Mouse (Mus musculus): ENCODE data around the gene Dnah9.

Dnah9 gene

DNA sequence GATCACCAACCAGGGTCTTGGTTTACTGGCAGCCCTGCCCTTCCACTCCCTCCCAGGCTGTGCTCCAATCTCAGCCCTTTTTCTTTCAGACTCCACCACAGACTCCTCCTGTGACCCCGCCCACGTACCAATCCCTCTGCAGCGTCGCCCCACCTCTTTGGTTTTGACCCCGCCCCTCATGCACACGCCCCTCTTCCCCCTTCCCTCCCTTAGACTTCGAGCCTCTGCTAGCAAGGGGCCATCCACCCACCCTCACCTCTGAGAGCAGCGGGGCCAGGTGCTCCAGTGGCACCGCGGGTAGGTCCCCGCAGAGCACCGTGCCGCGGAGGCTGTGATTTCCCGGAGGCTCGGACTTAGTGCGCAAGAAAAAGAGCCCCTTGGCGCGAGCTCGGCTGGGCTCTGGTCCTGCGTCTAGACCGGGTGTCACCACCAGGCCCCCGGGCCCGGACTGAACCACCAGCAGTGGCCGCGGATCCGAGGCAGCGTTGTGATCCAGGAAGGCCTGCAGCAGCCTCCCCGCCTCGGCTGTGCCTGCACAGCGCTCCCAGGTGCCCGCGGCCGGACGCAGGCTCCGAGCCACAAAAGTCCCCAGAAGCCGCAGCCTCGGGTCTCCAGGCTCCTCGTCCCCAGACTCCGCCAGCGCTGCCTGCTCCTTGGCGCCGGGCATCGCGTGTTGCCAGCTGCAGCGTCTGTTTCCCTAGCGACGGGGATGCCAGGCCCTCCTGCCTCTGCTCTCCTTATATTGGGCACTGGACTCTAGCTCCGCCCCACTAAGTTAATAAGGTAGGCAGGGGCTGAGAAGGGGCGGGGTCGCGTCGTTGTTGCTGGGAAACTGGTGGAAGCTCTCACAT lies at the start of gene Dnah9:
Gene Dnah9 (minus strand): TSS at position 751 of the 851 bp plus-strand sequence.
- DNase-seq (ENCODE audit: low spot score in 2 of 2), result no peak

- no peak for DNase-seq (ENCODE audit: low spot score in 2 of 2)
Observed at GRCm38 (mm10) chr11:66188627-66189287, 20.4 kb upstream of the Dnah9 start.

DNA sequence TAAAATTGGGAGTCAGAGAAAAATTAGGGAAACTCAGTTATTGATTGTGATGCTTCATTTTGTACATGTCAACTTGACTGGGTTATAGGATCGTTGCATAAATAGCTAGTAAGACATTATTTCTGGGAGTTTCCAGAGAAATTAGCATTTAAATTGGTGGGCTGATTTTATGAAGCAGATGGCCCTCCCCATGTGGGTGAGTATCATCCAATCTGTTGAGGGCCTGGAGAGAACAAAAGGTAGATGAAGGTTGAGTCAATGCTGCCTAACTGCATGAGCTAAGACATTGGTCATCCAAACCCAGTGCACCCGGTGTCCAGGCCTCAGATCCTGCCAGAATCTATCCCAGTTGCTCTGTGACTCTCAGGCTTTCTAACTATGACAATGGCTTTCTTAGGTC lies 19.8 kb upstream of the Dnah9 start:
- DNase-seq (ENCODE audit: low spot score in 2 of 2), result no peak

GRCm38 (mm10) chr11:66177781-66178180 lies 9.4 kb upstream of the Dnah9 start:
- no peak for DNase-seq (ENCODE audit: low spot score in 2 of 2)

- DNase-seq (ENCODE audit: low spot score in 2 of 2), result no peak
Observed at GRCm38 (mm10) chr11:66164022-66164421, 4.3 kb downstream of the Dnah9 start.

- no peak for DNase-seq (ENCODE audit: low spot score in 2 of 2)
Observed at GRCm38 (mm10) chr11:66140631-66141252, 27.6 kb downstream of the Dnah9 start.

- no peak for DNase-seq (ENCODE audit: low spot score in 2 of 2)
Observed at GRCm38 (mm10) chr11:66134826-66135225, 33.5 kb downstream of the Dnah9 start.

DNA sequence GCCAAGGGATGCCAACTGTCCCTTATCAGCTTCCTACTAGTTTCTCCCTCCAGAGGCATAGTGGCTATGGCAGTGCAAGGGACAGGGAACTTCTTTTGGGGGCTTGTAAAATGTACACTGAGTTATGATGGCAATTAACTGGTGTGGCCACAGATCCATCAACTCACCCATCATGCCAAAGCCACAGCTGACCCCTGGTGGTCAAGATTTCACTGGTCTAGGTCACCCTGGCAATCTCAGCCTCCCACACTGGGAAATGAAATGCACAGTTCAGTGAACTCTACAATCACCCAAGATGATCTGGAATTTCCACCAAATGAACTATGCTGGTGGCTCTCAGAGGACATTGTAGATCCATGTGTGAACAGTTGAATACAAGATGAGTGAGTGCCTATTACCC lies 42.2 kb downstream of the Dnah9 start:
- no peak for DNase-seq (ENCODE audit: low spot score in 2 of 2)

GRCm38 (mm10) chr11:66124496-66124895 lies 43.9 kb downstream of the Dnah9 start:
- no peak for DNase-seq (ENCODE audit: low spot score in 2 of 2)

GRCm38 (mm10) chr11:66122017-66122416 lies 46.3 kb downstream of the Dnah9 start:
- DNase-seq (ENCODE audit: low spot score in 2 of 2), result no peak

GRCm38 (mm10) chr11:66083663-66084254 lies 84.6 kb downstream of the Dnah9 start:
- no peak for DNase-seq (ENCODE audit: low spot score in 2 of 2)

- no peak for DNase-seq (ENCODE audit: low spot score in 2 of 2)
Observed at GRCm38 (mm10) chr11:66072921-66073320, 95.4 kb downstream of the Dnah9 start.

DNA sequence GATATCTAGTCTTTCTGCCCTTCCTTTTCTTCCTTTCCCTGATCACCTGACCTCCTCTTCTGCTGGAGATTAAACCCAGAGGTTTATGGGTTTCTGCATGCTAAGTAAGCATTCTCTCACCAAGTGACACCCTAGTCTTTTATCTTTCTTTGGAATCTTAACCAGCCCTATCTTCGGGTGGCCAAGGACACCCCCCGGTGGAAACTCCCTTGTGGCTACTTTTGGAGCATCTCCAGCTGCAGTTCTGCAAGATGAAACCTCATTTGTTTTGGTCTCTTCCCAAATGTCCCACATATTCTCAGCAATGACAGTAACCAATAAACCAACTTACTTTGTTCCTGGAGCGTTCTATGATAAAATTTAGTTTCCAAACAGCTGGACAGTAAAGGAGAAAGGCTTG lies 109.4 kb downstream of the Dnah9 start:
- no peak for DNase-seq (ENCODE audit: low spot score in 2 of 2)

- DNase-seq (ENCODE audit: low spot score in 2 of 2), result no peak
Observed at GRCm38 (mm10) chr11:66051294-66051693, 117.1 kb downstream of the Dnah9 start.

DNA sequence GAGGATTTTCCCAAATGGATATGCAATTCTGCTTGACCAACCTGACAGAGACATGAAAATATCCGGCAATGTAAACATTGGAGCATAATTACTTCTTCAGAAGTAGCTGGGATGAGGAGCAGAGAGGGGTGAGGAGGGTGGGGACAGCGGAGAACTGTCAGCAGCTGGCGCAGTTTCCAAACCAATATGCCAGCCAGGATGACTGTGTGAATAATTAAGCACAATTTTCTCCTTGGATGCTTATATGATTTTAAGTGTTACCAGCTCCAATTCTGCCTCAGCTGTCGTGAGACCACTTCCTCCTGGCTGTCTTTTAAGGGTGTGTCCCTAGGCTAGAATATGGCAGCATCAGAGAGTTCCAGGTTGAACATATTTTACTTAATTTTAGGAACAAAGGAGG lies 119.2 kb downstream of the Dnah9 start:
- no peak for DNase-seq (ENCODE audit: low spot score in 2 of 2)

DNA sequence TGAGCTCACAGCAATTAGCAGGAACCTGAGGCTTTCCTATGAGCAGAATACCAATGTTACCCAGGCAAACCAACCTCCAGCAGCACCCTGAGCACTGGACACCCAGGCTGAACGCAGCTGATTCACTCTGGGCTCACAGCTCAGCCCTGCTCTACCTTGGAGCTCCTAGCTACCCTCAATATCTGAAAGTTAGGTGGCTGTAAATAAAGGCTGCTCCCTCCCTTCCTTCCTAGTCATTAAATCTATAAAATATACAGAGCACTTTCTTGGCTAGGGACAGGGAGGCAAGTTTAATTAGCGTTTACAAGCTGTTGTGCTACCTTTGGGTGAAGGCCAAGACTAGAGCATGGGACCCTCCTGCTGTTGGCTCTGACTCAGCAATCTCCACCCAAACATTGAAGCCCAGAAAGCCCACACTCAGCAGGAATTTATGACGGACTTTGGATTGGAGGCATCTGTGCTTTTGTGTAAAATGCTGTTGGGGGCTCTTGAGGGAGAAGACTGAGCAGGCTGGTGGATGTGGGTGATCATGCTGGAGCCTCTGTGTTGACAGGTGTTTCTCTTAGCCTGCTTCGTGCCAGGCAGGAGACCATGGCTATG lies 121.7 kb downstream of the Dnah9 start:
- no peak for DNase-seq (ENCODE audit: low spot score in 2 of 2)

DNA sequence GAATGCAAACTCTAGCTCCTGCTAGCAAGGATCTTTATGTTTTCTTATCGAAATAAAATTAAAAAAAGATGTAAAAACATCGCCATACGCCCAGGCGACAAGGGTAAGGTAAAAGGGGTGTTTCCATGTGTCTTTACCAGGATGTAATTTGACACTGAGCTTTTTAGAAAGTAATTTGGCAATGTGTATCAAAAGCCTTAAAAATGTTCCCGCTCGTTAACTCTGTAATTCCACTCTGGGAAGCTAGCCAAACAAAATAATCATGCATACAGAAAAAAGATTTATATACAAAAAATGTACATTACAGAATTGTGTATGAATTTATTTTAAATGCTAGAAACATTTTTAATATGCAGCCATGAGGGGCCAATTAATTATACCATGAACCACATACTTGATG lies 124.7 kb downstream of the Dnah9 start:
- no peak for DNase-seq (ENCODE audit: low spot score in 2 of 2)

DNA sequence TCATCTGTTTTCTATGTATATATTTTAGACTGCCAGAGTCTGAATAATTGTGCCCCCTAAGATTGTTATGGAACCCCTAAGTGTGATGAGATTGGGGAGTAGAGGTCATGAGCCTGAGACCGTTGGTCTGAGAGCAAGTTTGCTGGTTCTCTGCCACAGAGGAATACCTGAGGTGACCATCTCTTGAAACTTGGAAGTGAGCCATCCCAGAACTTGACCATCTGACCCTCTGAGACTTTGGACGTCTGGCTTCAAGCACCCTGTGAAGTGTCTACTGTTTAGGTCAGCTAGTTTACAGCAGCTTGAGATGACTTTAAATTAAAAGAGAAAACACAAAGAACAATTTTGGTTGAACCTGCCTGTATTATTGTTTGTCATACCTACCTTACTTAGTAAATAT lies 125.8 kb downstream of the Dnah9 start:
- no peak for DNase-seq (ENCODE audit: low spot score in 2 of 2)

DNA sequence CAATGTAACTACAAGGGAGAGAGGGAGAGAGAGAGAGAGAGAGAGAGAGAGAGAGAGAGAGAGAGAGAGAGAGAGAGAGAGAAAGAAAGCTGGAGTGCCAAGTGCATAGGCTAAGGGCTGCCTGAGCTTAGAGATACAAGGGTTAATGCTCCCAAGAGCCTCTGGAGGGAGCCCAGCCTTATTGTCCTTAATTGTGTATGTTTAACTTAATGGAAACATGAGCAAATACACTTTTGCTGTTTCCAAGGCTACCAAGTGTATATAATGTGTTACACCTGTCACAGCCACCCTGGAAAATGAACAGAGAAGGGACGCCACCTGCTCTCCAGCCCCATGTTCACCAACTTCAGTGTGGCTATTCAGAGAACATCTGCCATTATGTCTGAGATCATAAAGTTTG lies 142.6 kb downstream of the Dnah9 start:
- DNase-seq (ENCODE audit: low spot score in 2 of 2), result no peak

DNA sequence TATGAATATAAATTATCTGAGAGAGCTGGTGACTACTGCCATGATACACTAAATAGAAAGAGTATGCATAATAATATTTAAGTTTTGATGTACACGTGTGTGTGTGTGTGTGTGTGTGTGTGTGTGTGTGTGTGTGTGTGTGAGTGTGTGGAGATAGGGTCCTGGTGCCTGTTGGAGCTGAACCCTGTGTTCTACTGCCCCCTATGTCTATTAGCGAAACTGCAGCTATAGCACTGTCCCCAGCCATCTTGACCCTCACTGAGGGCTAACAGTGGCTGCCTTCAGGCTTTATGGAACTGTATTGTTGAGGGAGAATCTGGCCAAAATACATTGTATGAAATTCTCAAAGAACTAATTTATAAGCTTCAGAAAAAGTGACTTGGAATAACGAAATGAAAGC lies 192.5 kb downstream of the Dnah9 start:
- DNase-seq (ENCODE audit: low spot score in 2 of 2), result no peak

DNA sequence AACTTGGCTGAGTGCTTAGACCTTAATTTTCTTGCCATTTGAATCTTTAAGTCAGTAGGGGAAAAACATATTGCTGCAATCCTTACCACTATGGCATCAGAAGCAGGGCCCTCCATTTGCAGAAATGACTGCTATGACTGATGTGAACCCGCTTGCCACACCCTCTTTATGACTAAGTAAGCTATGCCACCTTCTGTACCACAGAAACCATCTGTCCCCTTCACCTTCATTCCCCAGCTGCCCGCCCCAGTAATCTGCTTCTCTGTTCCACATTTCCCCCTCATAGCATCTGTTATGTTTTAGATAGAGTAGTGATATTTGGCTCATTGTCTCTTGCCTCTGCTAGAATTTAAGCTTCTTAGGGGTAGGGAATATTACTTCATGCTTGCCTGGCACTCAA lies 237.6 kb downstream of the Dnah9 start:
- no peak for DNase-seq (ENCODE audit: low spot score in 2 of 2)

DNA sequence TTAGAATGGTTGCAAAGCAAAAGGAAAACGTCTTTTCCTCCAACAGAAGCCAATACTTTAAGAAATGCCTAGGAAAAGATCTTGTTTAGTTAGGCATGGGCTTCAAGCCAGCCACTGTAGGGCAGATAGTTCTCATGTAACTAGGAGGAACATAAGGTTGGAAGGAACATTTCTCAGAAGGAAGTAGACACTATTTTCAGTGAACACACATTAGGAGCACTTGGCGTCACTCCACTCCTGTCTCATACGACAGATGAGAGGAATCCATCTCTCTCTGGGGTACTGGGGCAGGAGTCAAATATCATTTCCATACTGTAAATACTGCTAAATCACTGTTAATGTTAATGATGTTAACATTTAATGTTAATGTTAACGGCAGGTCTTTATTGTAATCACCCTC lies 238.0 kb downstream of the Dnah9 start:
- no peak for DNase-seq (ENCODE audit: low spot score in 2 of 2)

Data from natural killer cell, adult 2 months (primary cell).